ENCODE assay signal across 16 mouse cellular contexts in the genomic region with DNA sequence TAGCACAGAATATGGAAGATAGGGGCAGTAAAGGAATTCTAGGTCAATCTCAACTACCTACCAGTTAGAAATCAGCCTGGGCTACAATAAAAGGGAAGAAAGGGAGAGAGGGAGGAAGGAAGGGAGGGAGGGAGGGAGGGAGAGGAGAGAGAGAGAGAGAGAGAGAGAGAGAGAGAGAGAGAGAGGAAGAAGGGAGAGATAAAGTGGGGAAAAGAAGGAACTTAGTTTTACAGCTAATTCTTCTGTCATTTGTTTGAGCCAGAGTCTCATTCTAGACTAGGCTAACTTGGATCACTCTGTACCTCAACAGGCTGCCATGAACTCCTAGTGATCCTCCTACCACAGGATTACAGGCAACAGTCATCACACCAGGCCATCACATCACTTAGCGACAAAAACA.
"Had no signal": no experiment of that assay in that cellular context is flagged by ENCODE, and none has a peak within 500 bp of the region (broad histone marks: within the 10 kb centered on the region; RNA-seq: fewer than 3 reads in every experiment).

No protein-coding gene starts in this region.

- H3K9ac ChIP-seq: kidney, embryonic 15.5 days; liver, embryonic 13.5 days; midbrain, embryonic 12.5 days; midbrain, embryonic 15.5 days had no signal

- H3K27me3 ChIP-seq: kidney, embryonic 15.5 days; liver, embryonic 13.5 days; midbrain, embryonic 12.5 days; midbrain, embryonic 15.5 days had no signal

- H3K36me3 ChIP-seq: midbrain, embryonic 12.5 days; midbrain, embryonic 15.5 days had no signal

- DNase-seq: kidney, adult 2 months; kidney, postnatal 10 days; kidney, postnatal 4 days; layer of hippocampus, postnatal 36 days; liver, embryonic 13.5 days; lung, adult 2 months; lung, postnatal 36 days; right cerebral cortex, postnatal 14 days; right cerebral cortex, postnatal 4 days; thymus, adult 18-20 months; thymus, postnatal 36 days had no signal

- H3K27ac ChIP-seq: kidney, embryonic 15.5 days; left cerebral cortex, adult 2 months; liver, embryonic 13.5 days; midbrain, embryonic 12.5 days; midbrain, embryonic 15.5 days had no signal

- H3K4me2 ChIP-seq: kidney, embryonic 15.5 days; liver, embryonic 13.5 days; midbrain, embryonic 12.5 days; midbrain, embryonic 15.5 days had no signal

- ATAC-seq: intestine, postnatal 0 days; midbrain, embryonic 15.5 days had no signal

- H3K9me3 ChIP-seq: kidney, embryonic 15.5 days; liver, embryonic 13.5 days; midbrain, embryonic 12.5 days; midbrain, embryonic 15.5 days had no signal

- H3K4me3 ChIP-seq: kidney, embryonic 15.5 days; left cerebral cortex, adult 2 months; liver, embryonic 13.5 days; midbrain, embryonic 12.5 days; midbrain, embryonic 15.5 days had no signal
